Mouse (Mus musculus): ENCODE measurements around the gene Tm7sf2.

Gene Tm7sf2

DNA sequence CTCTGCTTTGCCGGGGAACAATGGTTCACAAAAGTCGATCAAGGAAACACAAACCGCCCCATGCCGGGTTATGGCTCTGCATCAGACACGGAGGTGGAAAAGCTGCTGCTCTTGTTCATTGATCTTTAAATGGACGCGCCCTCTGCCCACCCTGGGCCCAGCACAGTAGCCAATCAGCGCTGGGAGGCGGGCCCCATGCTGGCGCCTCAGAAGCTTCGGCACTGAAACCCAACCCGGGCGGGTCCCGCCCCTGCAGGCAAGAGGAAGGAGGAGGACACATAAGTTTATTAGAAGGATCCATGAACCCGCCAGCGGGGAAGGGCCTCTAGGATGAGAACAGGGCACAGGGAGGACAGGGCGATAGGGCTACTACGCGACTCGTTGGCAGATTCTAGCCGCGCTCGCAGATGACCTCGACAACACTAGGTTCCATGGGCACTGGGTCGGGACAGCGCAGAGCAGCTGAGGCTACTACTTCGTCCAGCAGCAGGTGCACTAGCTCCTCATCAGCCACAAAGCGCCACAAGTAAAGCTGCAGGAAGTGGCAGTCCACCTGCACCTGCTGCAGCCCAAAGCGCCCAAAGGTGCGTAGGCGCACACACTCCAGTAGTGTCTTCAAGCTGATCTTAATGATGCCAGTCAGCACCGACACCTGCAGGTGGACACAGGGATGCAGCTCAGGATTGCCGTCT lies at the start of gene Tm7sf2:
TSS of gene Tm7sf2 (minus strand) at position 650 of the 692 bp plus-strand sequence.
- peak; percentile 92 to 95 for DNase-seq

DNA sequence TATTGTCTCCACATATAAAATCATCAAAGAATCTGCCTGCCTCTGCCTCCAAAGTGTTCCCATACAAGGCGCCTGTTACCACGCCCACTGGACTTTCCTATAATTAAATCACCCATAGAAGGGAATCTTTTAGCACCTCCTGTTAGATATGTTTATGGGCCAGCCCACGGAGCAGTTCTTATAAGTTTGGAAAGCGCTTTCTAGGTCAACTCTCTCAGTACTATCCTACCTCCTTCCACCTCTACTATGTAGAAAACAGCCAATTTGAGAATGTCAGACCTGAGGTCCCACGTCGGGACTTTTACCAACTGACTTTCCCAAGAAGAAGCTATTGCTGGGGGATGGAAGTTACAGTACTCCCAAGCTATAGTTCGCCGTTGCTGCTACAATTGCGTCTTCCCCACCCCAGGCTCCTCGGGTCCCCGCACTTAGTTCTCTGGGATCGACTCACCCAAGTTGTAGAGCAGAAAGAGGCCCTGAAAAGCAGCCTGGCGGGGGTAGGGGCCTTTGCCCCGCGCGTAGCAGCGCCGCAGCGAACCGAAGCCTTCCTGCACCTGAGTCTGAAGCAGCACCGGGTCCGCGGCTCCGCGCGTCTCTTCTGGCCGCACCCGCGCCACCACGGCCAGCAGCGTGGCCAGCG lies 49.3 kb upstream of the Tm7sf2 start:
- DNase-seq, result no peak

DNA sequence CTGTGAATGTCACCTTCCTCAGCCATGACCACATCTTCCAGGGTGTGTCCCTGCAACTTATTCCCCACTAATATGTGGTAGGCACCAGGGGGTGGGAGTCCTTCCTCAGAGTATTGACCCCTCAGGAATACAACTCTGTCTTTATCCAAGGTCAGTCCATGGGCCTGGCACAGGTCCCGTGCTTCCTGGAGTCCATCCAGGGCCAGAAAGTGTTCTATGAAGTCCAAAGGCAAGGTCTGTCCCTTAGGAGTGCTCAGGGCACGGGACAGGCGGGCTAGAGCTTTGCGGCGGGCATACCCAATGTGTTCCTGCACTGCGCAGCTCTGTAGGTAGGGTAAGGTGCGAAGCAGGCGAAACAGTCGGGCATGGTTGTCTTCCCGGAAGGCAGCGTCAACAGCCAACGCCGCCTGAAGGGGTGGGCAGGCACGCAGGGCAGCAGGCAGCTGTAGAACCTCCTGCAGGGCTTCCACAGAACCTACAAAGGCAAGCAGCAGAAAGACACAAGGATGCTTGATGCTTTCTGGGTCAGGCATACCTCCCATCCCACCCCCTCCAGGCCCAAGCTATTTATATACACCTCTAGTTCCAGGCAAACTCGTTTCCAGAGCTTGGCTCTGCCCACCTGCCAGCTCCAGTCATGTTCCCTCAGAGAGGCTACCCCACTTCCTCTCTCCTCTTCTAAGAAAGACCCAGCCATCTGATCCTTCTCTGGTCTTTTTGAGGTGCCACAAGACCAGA lies 48.1 kb upstream of the Tm7sf2 start:
- DNase-seq, result no peak

DNA sequence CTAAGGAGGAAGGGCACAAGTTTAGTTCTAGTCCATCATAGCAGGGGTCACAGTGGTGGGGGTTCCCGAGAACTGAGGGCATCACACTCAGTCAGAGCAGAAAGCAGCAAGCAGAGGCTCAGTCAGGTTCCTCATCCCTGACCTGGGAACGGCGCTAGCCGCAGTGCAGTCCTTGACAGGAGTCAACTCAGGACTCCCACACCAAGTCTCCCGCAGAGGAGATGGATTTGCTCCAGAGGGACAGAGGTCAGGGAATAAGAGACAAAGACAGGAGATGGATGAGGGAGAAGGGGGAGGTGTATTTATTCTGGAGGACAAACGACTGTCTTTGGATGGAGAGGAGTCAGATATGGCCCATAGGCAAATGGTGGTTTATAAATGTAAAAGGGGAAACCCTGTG lies 44.9 kb upstream of the Tm7sf2 start:
- no peak for DNase-seq

DNA sequence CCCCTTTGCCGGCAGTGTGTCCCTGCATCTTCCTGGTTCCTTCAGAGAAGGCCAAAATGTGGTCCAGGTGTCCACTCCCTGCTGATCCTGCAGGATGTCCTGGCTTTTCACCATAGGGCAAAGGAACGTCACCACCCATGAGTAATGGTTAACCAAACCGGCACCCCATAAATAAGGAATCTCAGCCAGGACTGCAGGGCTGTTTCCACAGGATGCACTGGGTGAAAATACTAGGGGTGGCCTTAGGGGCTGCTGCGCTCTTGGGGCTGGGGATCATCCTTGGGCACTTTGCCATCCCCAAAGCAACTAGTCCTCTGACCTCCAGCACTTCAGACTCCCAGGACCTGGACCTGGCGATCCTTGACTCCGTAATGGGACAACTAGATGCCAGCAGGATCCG lies 37.4 kb upstream of the Tm7sf2 start, which contains the start of gene Naaladl1:
TSS of gene Naaladl1 (plus strand) at position 197 of the 400 bp plus-strand sequence.
- DNase-seq, result no peak

DNA sequence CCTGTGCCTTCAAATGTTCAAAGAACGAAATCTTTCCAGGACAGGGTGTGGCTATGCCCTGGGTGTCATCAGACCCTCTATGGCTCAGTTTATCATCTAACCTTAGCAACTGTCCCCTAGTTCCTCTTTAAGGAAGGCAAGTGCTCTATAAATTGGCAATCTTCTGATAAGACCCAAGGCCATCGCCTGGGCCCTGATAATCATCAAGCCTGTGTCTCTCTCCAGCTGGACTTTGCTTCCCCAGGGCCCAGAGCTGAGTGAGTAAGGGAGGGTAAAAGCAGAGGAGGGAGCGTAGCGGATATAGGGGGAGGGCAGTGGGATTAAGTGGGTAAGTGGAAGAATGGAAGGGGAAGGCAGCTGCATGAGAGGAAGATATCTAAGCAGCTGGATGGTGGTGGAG lies 36.3 kb upstream of the Tm7sf2 start:
- DNase-seq, result no peak

DNA sequence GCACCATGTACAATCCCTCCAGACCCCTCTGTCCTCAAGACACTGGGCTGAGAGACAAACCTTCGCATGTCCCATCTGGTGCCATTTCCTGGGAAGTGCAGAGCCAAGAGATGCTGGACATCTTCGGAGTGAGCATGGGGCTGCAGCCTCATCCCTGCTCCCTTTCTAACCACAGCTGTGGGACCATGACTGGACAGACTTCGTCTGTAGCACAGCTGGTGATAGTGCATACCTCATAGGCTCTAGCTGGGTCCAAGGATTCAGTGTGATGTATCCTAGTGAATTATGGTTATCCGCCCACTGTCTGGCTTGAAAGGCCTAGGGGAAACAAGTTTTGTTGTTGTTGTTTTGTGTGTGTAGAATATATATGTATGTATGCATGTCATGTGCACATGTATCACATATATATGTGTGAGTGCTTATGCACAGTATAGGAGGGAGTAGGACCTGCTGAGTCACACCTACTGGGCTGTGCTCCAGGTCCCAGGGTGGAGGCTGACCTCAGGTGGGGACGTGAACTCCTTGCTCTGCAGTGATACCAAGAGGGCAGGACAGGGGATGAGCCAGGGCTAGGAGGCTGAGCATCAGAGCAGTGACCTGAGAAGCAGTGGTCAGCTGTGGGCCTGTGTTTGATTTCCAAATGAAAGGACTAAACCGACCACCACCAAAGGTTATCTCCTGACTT lies 34.1 kb upstream of the Tm7sf2 start:
- no peak for DNase-seq

DNA sequence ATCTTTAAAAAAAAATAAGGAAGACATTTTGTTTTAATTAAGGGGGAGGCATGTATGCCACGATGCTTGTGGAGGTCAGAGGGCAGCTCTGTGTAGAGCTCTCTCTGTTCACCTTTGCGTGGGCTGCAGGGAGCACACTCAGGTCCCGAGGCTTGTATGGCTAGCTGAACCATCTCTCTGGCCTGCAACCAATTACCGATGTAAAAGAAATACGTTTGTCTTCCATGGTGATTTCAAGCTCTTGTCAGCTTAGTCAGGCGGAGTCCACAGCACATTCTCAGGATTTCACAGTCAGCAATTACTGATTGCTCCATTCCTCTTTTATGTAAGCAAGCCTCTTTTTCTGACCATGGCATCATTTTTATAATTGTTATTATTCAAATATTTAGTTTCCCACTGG lies 33.0 kb upstream of the Tm7sf2 start:
- DNase-seq, result no peak

DNA sequence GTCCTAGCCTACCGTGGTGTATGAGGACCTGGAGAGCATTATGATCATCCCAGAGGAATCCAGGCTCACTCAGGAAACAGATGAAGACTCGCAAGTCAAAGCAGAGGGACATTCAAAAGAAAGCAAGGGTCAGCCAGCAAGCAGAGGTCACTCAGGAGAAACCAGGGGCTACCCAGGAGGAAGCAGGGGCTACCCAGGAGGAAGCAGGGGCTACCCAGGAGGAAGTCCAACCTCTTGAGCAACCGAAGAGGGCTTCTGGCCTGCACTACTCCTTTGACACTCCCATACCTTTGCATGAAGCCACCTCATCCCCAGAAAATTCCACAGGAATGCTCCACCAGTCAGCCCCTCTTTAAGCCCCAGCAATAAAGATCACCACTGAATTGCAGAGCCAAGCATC lies 29.7 kb upstream of the Tm7sf2 start:
- no peak for DNase-seq

DNA sequence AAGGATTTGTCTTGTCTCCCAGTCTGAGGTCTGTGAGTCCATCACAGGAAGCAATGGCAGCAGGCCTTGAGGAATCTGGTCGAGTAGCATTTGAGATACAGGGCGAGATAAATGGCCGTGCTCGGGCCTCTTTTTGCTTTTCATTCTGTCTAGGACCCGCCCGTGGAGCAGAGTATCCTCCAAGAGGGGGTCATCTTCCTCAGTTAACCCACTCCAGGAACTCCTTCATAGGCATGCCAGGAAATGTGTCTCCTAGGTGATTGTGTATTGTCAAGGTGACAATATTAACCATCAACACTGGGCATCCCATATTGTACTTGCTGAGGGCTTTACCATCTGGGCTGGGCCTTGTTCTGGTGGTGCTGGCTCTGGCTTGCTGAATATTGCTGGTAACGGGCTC lies 25.9 kb upstream of the Tm7sf2 start, which contains the start of gene AC131692.1:
TSS of gene AC131692.1 (plus strand) at position 301 of the 400 bp plus-strand sequence.
- DNase-seq, result no peak

DNA sequence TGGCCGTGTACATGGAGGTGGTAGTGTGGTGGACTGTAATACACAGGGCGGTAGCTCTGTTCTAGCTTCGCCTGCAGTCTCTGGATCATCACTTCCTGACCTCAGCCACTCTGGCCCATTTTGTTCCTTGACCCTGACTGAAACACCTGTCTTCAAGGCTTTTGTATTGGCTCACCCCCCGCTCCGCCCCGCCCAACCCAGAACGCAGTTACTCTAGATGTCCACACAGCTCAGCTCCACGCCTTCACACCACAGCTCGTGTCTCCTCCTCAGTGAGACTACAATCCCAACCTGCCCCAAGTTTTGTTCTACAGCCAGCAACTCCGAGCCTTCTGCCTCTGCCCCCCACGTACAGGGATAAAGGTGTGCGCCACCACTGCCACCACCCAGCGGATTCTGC lies 20.7 kb upstream of the Tm7sf2 start:
- DNase-seq, result no peak

DNA sequence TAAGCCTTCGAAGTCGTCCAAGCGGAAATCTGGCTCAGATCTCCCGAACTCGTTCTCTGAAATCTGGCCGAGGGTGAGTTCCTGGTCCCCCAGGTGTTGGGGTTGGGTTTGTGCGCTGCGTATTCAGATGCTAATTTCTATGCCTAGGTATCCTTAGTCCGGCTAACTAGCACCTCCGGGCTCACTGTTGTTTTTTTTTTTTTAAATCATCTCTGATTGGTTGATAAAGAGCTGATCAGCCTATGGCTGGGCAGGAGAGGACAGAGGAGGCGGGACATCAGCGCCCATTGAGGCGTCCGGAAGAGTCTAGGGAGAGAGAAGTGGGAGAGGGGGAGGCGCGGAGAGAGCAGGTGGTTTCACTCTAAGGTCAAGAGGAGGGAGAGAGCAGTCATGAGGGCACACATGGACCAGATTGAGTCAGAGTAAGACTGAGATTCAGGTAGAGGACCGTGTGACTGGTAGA lies 17.3 kb upstream of the Tm7sf2 start:
- peak; percentile 69 to 74 for DNase-seq

DNA sequence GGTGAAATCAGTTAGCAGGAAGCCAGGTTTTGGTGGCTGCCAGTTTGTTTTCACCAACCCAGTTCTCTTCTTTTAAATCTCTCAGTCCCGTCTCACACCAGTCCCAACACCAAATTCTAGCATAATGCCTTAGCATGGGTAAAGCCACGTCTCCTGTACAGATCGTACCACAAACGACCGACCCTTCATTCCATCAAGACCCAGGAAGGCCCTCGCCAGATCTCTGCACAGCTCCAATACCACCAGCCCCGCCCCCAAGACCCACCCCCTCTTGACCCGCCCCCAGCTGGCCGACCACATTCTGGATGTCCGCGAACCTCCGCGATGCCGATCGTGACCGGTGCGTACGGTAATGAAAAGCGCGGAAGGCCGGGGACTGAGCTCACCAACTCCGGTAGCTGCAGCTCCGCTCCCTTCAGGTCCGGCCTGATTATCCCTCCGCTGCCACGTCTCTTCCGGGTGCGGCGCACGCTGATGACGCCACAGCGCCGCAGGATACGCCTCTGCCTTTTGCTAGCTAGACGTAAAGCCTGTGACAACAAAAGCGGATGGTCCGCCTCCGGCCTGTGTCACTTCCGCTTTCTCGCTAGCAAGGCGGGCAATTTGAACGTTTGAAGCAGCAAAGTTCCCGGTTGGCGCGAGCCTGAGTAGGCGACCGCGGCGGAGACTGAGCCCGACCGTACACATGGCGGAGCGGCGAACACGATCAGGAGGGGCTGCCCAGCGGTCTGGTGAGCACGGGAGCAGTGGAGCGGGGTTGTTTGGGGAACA lies 16.5 kb upstream of the Tm7sf2 start, which contains the start of the genes Zfpl1 and Cdca5:
TSS of gene Zfpl1 (minus strand) at position 479 of the 771 bp plus-strand sequence.
TSS of gene Cdca5 (plus strand) at position 506 of the 771 bp plus-strand sequence.
- peak; percentile 96 to 99 for DNase-seq

DNA sequence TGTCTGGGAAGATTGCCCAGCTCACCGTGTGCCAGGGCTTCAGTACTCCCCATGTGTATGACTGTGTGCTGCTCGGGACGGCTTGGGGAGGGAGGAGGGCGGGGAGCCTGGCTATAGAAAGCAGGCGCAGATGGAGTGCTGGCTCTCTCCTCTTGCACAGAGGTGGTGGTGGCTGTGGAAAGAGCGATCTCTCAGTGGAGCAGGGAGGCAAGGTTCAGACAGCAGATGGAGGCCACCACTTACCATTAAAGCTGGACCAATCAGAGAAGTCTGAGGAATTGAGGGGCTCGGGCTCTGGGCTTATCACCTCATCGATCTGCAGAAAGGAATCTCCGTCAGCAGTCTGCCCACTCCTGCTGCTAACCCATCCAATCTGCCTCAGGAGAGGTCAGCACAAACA lies 14.0 kb upstream of the Tm7sf2 start, which contains the start of gene Gm28374:
TSS of gene Gm28374 (minus strand) at position 101 of the 400 bp plus-strand sequence.
- DNase-seq, result no peak

DNA sequence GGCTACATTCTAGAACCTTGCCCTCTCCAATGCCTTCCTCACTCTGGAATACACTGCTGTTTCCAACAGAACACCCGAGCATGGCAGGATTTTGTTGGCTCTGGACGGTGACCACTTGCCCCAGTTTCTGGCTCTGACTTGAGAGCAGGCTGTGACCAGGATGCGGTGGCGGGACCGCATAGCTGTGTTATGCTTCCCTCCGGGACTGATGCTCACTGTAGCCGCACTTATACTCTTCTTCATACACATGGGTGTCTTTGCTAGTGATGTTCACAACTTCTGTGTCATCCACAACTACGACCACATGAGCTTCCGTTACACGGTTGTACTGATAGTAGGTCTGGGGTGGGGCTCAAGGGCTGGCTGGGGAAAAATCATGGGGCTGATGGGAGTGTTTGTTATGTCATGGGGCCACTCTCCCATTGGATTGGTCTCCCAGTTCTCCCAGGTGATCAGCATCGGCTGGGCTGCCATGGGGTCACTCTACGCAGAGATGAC lies 11.9 kb upstream of the Tm7sf2 start, which contains the start of gene Tmem262:
TSS of gene Tmem262 (plus strand) at position 51 of the 498 bp plus-strand sequence.
- DNase-seq, result no peak

DNA sequence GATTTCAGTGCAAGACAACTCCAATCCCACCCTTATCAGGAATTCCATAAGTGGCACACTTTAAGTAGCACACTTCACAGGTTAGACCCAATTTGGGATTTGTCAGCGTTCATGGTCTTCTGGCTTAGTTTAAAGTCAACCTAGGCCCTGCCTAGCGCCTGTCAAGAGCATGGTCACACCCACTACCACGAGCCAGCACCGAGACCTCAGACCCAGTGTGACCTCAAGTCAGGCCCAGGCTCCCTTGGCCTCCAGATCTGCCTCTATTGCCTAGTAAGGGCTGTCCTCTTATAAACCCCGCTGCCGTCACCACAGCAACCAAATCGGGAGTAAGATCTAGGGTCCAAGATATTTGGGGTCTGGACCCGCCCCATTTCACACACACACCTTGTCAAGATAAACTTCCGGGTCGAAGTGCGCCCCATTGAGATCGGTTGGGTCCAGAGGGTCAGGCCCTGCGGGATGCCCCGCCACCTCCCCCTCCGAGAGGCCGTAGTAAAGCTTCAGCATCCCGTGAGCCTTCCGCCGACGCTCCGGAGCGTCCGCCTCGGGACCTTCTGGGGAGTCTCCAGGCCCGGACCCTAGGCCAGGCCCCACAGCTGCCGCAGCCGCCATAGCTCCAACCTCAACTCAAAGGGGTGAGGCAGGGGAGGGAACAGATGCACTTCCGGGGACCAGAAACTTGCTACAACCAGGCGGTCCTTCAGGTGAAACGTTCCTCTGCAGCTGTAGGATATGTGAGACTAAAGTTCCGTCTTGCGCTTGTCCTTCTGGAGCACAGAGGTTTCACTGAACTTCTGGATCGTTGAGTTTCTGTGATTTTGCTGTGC lies 8.6 kb upstream of the Tm7sf2 start, which contains the start of gene Vps51:
TSS of gene Vps51 (minus strand) at position 668 of the 830 bp plus-strand sequence.
- peak; percentile 89 to 92 for DNase-seq

DNA sequence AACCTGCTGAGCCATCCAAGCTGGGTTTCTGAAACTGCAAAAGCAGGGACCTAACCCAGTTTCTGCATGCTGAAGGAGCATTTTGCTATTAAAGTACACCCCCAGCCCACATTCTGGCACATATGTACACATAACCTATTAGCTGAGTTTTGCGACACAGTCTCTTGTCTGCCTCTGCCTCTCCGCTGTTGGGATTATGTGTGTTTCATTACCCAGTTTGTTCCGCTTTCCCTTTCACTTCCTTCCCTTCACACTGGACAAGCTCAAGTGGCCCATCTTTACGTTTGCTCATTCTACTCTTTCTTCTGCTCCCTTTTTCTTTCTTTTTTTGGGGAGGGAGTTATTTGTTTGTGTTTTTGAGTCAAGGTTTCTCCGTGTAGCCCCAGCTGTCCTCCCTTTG lies 5.7 kb upstream of the Tm7sf2 start:
- no peak for DNase-seq

DNA sequence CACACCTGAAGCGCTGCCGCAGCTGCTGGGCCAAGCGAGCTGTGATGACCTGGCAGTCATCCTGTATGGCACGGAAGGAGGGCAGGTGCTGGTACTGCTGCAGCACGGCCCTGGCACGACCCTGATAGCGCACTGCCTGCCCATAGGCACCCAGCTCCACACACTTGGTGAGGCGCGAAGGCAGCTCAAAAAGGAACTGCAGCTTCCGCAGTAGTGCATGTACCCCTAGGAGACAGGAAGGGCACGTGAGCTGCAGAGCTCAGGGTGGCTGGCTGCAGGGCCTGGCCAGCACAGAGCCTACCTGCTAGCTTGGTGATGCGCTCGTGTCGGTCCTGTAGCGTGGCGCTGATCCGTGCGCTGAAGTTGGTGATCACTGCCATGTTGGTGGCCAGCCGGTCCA lies 3.1 kb upstream of the Tm7sf2 start:
- DNase-seq, result no peak

DNA sequence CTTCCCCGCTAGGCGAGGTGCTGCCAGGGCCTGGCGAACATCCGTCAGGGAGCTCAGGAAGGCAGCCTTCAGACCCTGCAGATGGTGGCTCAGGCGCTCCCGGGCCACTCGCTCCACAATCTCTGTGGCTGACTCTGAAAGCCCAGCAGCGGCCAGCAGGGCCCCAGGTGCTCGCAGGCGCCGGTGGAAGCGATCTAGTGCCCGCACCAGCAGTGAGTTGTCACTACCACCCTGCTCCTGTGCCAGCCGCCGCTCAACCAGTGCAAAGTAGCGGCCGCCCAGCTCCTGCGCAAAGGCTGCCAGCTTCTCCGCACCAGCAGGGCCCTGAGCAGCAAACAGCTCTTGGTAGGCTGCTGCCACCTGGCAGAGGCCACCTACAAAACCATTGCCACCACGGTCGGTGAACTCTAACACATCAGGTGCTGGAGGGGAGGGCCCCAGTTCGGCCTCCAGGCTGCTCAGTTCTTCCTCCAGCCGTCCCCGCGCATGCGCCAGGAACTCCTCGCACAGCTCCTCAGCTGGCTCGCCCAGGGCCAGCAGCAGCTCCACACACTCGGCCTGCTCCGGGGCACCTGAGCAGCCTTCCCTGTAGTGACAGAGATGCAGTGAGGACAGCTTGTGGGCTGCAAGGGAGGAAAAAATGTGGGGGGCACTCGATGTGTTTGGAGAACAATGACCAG lies 2.5 kb upstream of the Tm7sf2 start:
- DNase-seq, result no peak

DNA sequence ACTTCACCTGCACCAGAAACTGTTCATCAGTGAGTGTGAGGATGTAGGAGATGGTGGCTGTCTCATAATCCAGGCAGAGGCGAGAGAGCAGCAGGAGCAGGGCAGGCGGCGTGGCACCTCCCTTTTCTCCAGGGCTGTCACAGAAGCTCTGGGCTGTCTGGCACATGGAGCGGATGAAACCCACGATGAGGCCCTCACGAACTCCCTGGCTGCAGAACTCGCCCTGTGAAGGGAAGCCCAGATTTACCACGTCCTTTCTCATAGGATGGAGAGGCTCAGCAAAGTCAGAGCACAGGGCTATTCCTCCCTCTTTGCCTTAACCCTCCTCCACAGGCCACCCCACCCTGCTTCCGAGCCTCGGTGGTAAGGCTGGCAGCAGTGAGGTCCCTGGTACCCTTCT lies 1.7 kb upstream of the Tm7sf2 start:
- DNase-seq, result no peak

Data from lung, postnatal 4 days (tissue).